Mouse (Mus musculus) embryonic facial prominence, embryonic 11.5 days (tissue): ENCODE data around the gene Gm11487. TPM values are rescaled to one million over a fixed set of nuclear protein-coding genes. Genes with fewer than 3 reads are reported as not detected.
A peak's percentile ranks its signal among the peaks of the same experiment; 100 is the strongest.
"Not testable (repeated sequence)": the region's sequence is repeated elsewhere in the genome, so short reads cannot be mapped to it uniquely, and the experiment has no call there.

Experiments
- ATAC-seq: fragments of 200-750 bp; cut with Nextera tagmentation; replicated peaks from 2 replicates; pipeline ENCODE4 v1.8.0; 2017; ENCODE audit warnings: low read depth; ENCODE audit not compliant: insufficient number of reproducible peaks, low FRiP score, low TSS enrichment
- DNase-seq: peaks from one replicate; pipeline ENCODE4 v3.0.0-alpha.2; 2015; ENCODE audit warnings: low spot score
- H3K27ac ChIP-seq: fragments of 300-500 bp; sonication (generic); replicated peaks from 2 replicates; pipeline ENCODE4 v1.5.1; 2014; ENCODE audit warnings: mild to moderate bottlenecking, low read depth, low read length, control low read depth
- H3K27me3 ChIP-seq: fragments of 300-500 bp; sonication (generic); 2 replicates; pipeline ENCODE4 v1.6.1; 2014; ENCODE audit warnings: mild to moderate bottlenecking, low read length, moderate library complexity, mixed read lengths; ENCODE audit not compliant: control insufficient read depth, insufficient read depth
- H3K36me3 ChIP-seq: fragments of 300-500 bp; sonication (generic); replicated peaks from 2 replicates; pipeline ENCODE4 v1.6.1; 2014; ENCODE audit warnings: low read depth, mild to moderate bottlenecking, low read length, moderate library complexity, mixed read lengths; ENCODE audit not compliant: control insufficient read depth, insufficient read depth
- H3K4me1 ChIP-seq: fragments of 300-500 bp; sonication (generic); 2 replicates; pipeline ENCODE4 v1.6.1; 2014; ENCODE audit warnings: low read length, mixed read lengths; ENCODE audit not compliant: control insufficient read depth, insufficient read depth
- H3K4me2 ChIP-seq: fragments of 300-500 bp; sonication (generic); 2 replicates; pipeline ENCODE4 v1.6.1; 2014; ENCODE audit warnings: low read depth, mild to moderate bottlenecking, control low read depth, low read length, moderate library complexity
- H3K4me3 ChIP-seq: fragments of 300-500 bp; sonication (generic); 2 replicates; pipeline ENCODE4 v1.5.1; 2014; ENCODE audit warnings: low read depth, low read length, control low read depth
- H3K9ac ChIP-seq: fragments of 300-500 bp; sonication (generic); replicated peaks from 2 replicates; pipeline ENCODE4 v1.6.1; 2014; ENCODE audit warnings: mild to moderate bottlenecking, control low read depth, low read length
- H3K9me3 ChIP-seq: fragments of 300-500 bp; sonication (generic); replicated peaks from 2 replicates; pipeline ENCODE4 v1.6.1; 2016; ENCODE audit warnings: mild to moderate bottlenecking, low read length, inconsistent platforms, mixed read lengths; ENCODE audit not compliant: control insufficient read depth
- WGBS: fragments of 180-500 bp; shearing (Covaris S2); extraction: QIAGEN DNeasy Blood & Tissue Kit; methylation state at CpG from one replicate; pipeline ENCODE4 v1.1.7; 2014; 5-methylcytosine and 5-hydroxymethylcytosine counted together
- polyA plus RNA-seq: library from polyadenylated mRNA; unstranded; fragments of >200 nt; fragmentation: Nextera tagmentation; extraction: Ambion mirVana; gene quantifications from 2 replicates; pipeline ENCODE4 v1.2.1, GENCODE M21; 2014

Gene Gm11487
- not detected in 2 replicates for polyA plus RNA-seq

DNA sequence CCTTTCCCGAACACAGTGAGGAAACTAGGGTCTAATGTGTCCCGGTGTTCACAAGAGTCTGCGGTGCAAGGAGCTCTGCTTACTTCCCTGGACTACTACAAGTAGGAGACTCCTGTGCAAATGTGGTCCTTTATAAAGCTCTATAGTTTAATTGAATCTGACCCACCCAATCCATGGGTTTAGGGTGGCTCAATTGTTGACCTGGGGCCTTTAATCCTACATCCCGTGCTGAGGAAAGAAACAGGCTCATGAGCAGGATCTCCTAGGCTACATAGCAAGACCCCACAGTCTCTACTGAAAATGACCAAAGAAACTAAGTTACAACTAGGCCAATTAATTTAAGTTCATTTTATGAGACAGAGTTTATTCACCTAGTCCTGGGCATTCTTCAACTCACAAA lies at the start of gene Gm11487:
Gene Gm11487, minus strand, starts transcription at position 101 of the 400 bp plus-strand sequence.
- DNase-seq, ATAC-seq, H3K4me1 ChIP-seq, H3K9me3 ChIP-seq, H3K9ac ChIP-seq, H3K36me3 ChIP-seq, H3K4me2 ChIP-seq, H3K27ac ChIP-seq, H3K27me3 ChIP-seq, H3K4me3 ChIP-seq: not testable (repeated sequence)
- 94% methylated on average over 4 of the region's 4 CpGs for WGBS

DNA sequence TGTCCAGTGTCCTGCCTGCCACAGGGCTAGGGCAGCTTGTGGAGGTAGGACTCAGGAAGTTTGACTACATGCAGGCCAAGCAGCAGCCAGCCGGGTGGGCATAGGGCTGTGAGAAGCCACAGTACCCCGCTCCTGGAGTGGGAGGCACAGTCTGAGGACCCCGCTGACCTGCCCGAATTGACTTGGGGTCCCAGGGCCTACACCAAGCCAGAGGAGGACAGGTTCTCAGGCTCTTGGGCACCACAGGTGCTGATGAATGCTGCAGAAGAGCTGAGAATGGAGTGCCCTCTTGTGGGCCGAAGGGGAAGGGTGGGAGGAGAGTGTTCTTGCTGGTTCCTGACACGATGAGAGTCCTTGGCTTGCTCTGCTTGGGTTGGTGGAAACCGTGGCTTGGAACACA lies 39.8 kb upstream of the Gm11487 start:
- H3K9me3 ChIP-seq = no peaks in the 10 kb centered on the region
- H3K4me1 ChIP-seq = no peaks in the 10 kb centered on the region
- no peaks in the 10 kb centered on the region for H3K27me3 ChIP-seq
- no peak overlapping the region for H3K4me2 ChIP-seq
- no peaks in the 10 kb centered on the region for H3K36me3 ChIP-seq
- WGBS = 53% methylated on average over 7 of the region's 7 CpGs
- ATAC-seq = peak; percentile 78
- peak; percentile 55 for DNase-seq
- no peak overlapping the region for H3K4me3 ChIP-seq
- no peak overlapping the region for H3K27ac ChIP-seq
- H3K9ac ChIP-seq = no peak overlapping the region

DNA sequence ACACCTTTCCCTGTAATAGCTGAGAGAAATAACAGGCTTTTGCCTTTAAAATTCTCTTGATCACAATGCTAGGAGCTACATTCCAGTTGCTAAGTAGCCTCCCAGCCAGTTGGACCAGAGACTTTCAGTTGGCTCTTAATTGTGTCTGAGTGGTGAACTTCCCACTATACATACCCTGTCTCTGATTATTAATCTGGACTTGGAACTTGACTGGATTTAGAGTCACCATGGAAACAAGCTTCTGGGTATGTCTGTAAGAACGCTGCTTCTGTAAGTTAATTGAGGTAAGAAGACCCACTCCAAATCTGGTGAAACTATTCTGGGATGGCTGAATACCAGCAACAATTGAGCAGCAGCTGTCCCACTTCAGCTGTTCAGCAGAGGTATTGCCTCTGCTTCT lies 37.7 kb upstream of the Gm11487 start:
- Histone ChIP-seq H3K4me3 (no peak overlapping the region), H3K9me3 (no peaks in the 10 kb centered on the region), H3K27me3 (no peaks in the 10 kb centered on the region), H3K4me1 (no peaks in the 10 kb centered on the region), H3K9ac (no peak overlapping the region), H3K36me3 (no peaks in the 10 kb centered on the region), H3K4me2 (no peak overlapping the region), H3K27ac (no peak overlapping the region)
- WGBS = 63% methylated on average over 1 of the region's 1 CpGs
- DNase-seq = no peak
- no peak for ATAC-seq

DNA sequence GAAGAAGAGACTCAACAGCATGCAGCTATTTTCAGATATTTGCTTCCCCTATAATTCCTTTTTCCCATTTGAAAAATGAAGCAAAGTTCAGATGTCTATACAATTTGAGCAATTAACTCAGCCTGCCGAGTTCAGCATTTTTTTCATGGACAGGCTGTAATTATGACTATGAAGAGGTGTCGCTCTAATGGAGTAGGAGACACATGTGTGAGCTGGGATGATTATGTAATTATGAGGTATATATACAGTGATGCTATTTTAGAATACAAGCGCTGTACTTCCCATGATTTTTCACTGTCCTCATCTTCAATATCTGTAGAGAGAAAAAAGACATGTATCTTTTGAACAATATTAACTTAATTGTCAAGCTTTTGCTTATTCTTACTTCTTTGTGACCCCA lies 21.0 kb upstream of the Gm11487 start:
- Histone ChIP-seq H3K27ac (no peak overlapping the region), H3K36me3 (no peaks in the 10 kb centered on the region), H3K4me2 (no peak overlapping the region), H3K27me3 (no peaks in the 10 kb centered on the region), H3K9me3 (no peaks in the 10 kb centered on the region), H3K4me3 (no peak overlapping the region), H3K4me1 (no peaks in the 10 kb centered on the region), H3K9ac (no peak overlapping the region)
- 74% methylated on average over 3 of the region's 3 CpGs for WGBS
- no peak for DNase-seq
- ATAC-seq = no peak

DNA sequence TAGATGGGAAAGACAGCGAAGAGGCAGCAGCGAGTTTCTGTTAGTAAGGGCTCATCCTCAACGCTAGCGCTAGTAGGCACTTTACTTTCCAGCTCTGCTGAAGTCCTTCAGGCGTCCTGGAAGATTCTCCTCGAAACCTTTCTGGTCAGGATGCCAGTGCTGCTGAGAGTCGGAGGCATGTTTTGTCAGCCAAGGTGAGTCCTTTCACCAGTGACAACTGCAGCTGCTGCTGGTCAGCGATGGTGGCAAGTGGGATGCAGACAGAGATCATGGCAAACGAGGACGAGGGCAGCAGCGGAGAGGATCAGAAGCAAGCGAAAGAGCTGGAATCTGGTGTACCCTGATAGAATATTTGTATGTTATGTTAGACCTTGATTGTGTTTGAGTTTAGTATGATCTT lies 18.2 kb upstream of the Gm11487 start:
- ATAC-seq (no peak), DNase-seq (no peak)
- Histone ChIP-seq H3K27me3 (no peaks in the 10 kb centered on the region), H3K27ac (no peak overlapping the region), H3K4me1 (no peaks in the 10 kb centered on the region), H3K9me3 (no peaks in the 10 kb centered on the region), H3K36me3 (no peaks in the 10 kb centered on the region), H3K4me2 (no peak overlapping the region), H3K9ac (no peak overlapping the region), H3K4me3 (no peak overlapping the region)
- WGBS = 93% methylated on average over 12 of the region's 12 CpGs

DNA sequence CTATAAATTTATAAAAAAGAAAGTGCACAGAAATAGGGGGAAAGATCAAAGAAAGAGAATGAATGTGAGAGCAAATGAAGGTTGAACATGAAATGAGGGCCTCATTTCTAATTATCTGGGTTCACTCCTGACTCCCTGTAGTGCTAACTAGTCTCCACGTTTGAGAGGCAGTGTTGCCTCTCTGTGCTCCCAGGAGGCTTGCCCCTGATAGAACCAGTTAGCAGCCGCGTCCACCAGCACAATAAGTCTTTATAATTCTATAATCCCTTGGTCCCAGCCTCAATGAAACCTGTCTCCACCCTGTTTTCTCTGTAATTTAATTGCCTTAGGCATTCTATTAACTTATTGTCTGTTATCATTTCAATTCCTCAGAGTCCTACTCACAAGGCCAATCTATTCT lies 38.3 kb downstream of the Gm11487 start:
- H3K27ac ChIP-seq = no peak overlapping the region
- no peaks in the 10 kb centered on the region for H3K4me1 ChIP-seq
- no peaks in the 10 kb centered on the region for H3K27me3 ChIP-seq
- 32% methylated on average over 3 of the region's 3 CpGs for WGBS
- no peak overlapping the region for H3K4me2 ChIP-seq
- H3K36me3 ChIP-seq = no peaks in the 10 kb centered on the region
- H3K9me3 ChIP-seq = no peaks in the 10 kb centered on the region
- H3K4me3 ChIP-seq = no peak overlapping the region
- H3K9ac ChIP-seq = no peak overlapping the region
- no peak for DNase-seq
- no peak for ATAC-seq

Other genes with a start within 250 kb of the Gm11487 start
- gene Gm11238, start 202.8 kb upstream of the Gm11487 start, polyA plus RNA-seq = not detected in 2 replicates
- gene Gm11237, start 217.9 kb upstream of the Gm11487 start, polyA plus RNA-seq = not detected in 2 replicates
- gene Gm11236, start 233.0 kb upstream of the Gm11487 start, polyA plus RNA-seq = not detected in 2 replicates